Mouse (Mus musculus) embryonic facial prominence, embryonic 15.5 days (tissue): ENCODE measurements around the gene Lias. TPM values are rescaled to one million over a fixed set of nuclear protein-coding genes. Genes with fewer than 3 reads are reported as not detected.

Experiments used
- ATAC-seq: fragments of 200-750 bp; cut with Nextera tagmentation; 2 replicates; pipeline ENCODE4 v1.8.0; 2017; ENCODE audit warnings: low read depth, moderate TSS enrichment; ENCODE audit not compliant: insufficient number of reproducible peaks, low FRiP score, low TSS enrichment
- H3K27ac ChIP-seq: fragments of 300-500 bp; sonication (generic); replicated peaks from 2 replicates; pipeline ENCODE4 v1.5.1; 2015; ENCODE audit warnings: mild to moderate bottlenecking, inconsistent platforms
- H3K27me3 ChIP-seq: fragments of 300-500 bp; sonication (generic); 2 replicates; pipeline ENCODE4 v1.6.1; 2015; ENCODE audit warnings: inconsistent platforms
- H3K36me3 ChIP-seq: fragments of 300-500 bp; sonication (generic); 2 replicates; pipeline ENCODE4 v1.6.1; 2015; ENCODE audit warnings: mild to moderate bottlenecking, inconsistent platforms
- H3K4me1 ChIP-seq: fragments of 300-500 bp; sonication (generic); 2 replicates; pipeline ENCODE4 v1.6.1; 2015; ENCODE audit warnings: inconsistent platforms
- H3K4me2 ChIP-seq: fragments of 300-500 bp; sonication (generic); replicated peaks from 2 replicates; pipeline ENCODE4 v1.6.1; 2015; ENCODE audit warnings: mild to moderate bottlenecking, inconsistent platforms
- H3K4me3 ChIP-seq: fragments of 300-500 bp; sonication (generic); replicated peaks from 2 replicates; pipeline ENCODE4 v1.5.1; 2015; ENCODE audit warnings: mild to moderate bottlenecking, inconsistent platforms
- H3K9ac ChIP-seq: fragments of 300-500 bp; sonication (generic); 2 replicates; pipeline ENCODE4 v1.6.1; 2015; ENCODE audit warnings: inconsistent platforms
- H3K9me3 ChIP-seq: fragments of 300-500 bp; sonication (generic); replicated peaks from 2 replicates; pipeline ENCODE4 v1.6.1; 2016; ENCODE audit warnings: inconsistent platforms
- whole genome bisulfite sequencing: fragments of 180-500 bp; shearing (Covaris S2); methylation state at CpG from one replicate; pipeline ENCODE4 v1.1.7; 2015; 5-methylcytosine and 5-hydroxymethylcytosine counted together
- polyA plus RNA-seq: library from polyadenylated mRNA; unstranded; fragments of >200 nt; fragmentation: Nextera tagmentation; extraction: Ambion mirVana; gene quantifications from 2 replicates; pipeline ENCODE4 v1.2.1, GENCODE M21; 2015

Gene Lias
- polyA plus RNA-seq, 1 experiment from 2014 or later = 63.3 TPM

- H3K9ac ChIP-seq = no peak overlapping the region
These were observed 66.0 kb downstream of the Lias start for GRCm38 (mm10) chr5:65457086-65457827.

GRCm38 (mm10) chr5:65457846-65458245 lies 66.5 kb downstream of the Lias start:
- Histone ChIP-seq H3K36me3 (peaks cover 10% of the 10 kb centered on the region; the same call in 1 of the 2 replicates), H3K4me2 (no peak overlapping the region), H3K4me3 (no peak overlapping the region), H3K4me1 (peaks cover 14% of the 10 kb centered on the region), H3K9ac (no peak overlapping the region), H3K27ac (peak overlapping the region; percentile 80), H3K9me3 (no peaks in the 10 kb centered on the region), H3K27me3 (no peaks in the 10 kb centered on the region)
- WGBS = 70% methylated on average over 5 of the region's 5 CpGs
- ATAC-seq = no peak

More at GRCm38 (mm10) chr5:65457086-65457827, 66.0 kb downstream of the Lias start:
- Histone ChIP-seq H3K27ac (peak overlapping the region; percentile 80), H3K9me3 (no peaks in the 10 kb centered on the region), H3K4me2 (no peak overlapping the region), H3K27me3 (no peaks in the 10 kb centered on the region), H3K36me3 (peaks cover 16% of the 10 kb centered on the region; the same call in 1 of the 2 replicates), H3K4me1 (peaks cover 14% of the 10 kb centered on the region), H3K4me3 (no peak overlapping the region)
- 38% methylated on average over 7 of the region's 7 CpGs for WGBS
- ATAC-seq = peak; percentile 57

GRCm38 (mm10) chr5:65459454-65459853 lies 68.2 kb downstream of the Lias start:
- Histone ChIP-seq H3K4me3 (no peak overlapping the region), H3K4me2 (no peak overlapping the region), H3K27ac (no peak overlapping the region), H3K36me3 (peaks cover 6% of the 10 kb centered on the region; the same call in 1 of the 2 replicates), H3K9me3 (no peaks in the 10 kb centered on the region), H3K27me3 (no peaks in the 10 kb centered on the region), H3K9ac (no peak overlapping the region), H3K4me1 (peaks cover 14% of the 10 kb centered on the region)
- WGBS = 71% methylated on average over 3 of the region's 3 CpGs
- ATAC-seq = no peak

Other genes starting within 250 kb of the Lias start
- 9.8 and 12.6 TPM in 2 replicates for gene Wdr19, start 191.8 kb upstream of the Lias start, polyA plus RNA-seq
- 83.4 and 84.9 TPM in 2 replicates for gene Rfc1, start 55.8 kb upstream of the Lias start, polyA plus RNA-seq
- gene Klb, start 43.2 kb upstream of the Lias start, polyA plus RNA-seq = not detected in 2 replicates
- 1,081 and 1,085 TPM in 2 replicates for gene Rpl9, start 53 bp upstream of the Lias start, polyA plus RNA-seq
- gene Ugdh, start 44.5 kb downstream of the Lias start, polyA plus RNA-seq = 117 and 125 TPM in 2 replicates
- gene Gm43552, start 101.3 kb downstream of the Lias start, polyA plus RNA-seq = 1.4 TPM in 1 of 2 replicates, not detected in the other
- 142 and 154 TPM in 2 replicates for gene Smim14, start 145.7 kb downstream of the Lias start, polyA plus RNA-seq
- gene Ube2k, start 145.7 kb downstream of the Lias start, polyA plus RNA-seq = 172 and 181 TPM in 2 replicates